Mouse (Mus musculus) gastrocnemius, postnatal 10 days (tissue): ENCODE measurements around the gene Frmpd4. TPM values are rescaled to one million over a fixed set of nuclear protein-coding genes. Genes with fewer than 3 reads are reported as not detected.

ENCODE experiments used
- DNase-seq: peaks from one replicate; pipeline ENCODE4 v3.0.0; 2021; ENCODE audit warnings: mixed read lengths
- total RNA-seq, 2 experiments: library from RNA; stranded (reverse); gene quantifications; 2 replicates each; pipeline ENCODE4 v1.2.3; 2021

The Frmpd4 gene
- total RNA-seq, 2 experiments from 2014 or later = 0.19 to 0.56 TPM

- DNase-seq = no peak
Observed at GRCm38 (mm10) chrX:167552827-167553226, 1024.2 kb downstream of the Frmpd4 start.

DNA sequence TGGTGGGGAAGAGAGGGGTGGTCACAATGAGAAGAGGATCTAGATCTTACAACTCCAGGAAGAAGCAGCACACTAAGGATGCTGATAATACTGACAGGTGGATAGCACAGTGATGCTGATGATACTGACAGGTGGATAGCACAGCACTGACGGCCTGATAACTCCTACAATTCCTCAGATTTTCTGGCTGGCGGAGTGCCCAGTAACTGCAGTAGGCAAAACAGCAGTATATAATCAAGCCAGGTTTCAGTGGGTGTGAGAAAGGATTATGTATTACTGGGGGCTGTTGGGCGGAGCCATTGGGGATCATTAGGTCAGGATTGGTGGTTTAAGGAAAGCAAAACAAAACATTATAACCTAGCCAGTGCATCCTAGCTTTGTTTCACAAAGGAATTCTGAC, 1053.9 kb downstream of the Frmpd4 start:
- DNase-seq = no peak

GRCm38 (mm10) chrX:167522528-167522927, 1054.5 kb downstream of the Frmpd4 start:
- no peak for DNase-seq

GRCm38 (mm10) chrX:167518440-167518839, 1058.6 kb downstream of the Frmpd4 start:
- DNase-seq = no peak

DNA sequence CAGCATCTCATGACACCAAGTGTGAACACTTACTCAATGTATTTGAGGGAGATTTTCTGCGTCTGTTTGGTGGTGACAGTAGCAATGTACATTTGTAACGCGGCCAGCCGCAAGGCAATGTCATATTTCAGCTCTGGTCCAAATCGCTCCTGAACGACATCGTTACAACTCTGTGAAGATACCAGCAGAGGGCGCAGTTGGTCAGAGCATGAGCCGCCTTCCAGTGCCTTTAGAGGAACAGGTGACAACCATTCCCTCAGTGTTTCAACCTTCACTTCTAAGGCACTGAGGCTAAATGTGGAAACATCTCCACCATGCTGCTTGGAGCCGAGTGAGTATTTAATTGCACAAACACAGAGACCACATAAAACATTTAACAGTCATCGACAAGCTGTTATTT, 1079.3 kb downstream of the Frmpd4 start:
- peak; percentile 37 for DNase-seq

GRCm38 (mm10) chrX:167492265-167492664, 1084.8 kb downstream of the Frmpd4 start:
- no peak for DNase-seq

DNA sequence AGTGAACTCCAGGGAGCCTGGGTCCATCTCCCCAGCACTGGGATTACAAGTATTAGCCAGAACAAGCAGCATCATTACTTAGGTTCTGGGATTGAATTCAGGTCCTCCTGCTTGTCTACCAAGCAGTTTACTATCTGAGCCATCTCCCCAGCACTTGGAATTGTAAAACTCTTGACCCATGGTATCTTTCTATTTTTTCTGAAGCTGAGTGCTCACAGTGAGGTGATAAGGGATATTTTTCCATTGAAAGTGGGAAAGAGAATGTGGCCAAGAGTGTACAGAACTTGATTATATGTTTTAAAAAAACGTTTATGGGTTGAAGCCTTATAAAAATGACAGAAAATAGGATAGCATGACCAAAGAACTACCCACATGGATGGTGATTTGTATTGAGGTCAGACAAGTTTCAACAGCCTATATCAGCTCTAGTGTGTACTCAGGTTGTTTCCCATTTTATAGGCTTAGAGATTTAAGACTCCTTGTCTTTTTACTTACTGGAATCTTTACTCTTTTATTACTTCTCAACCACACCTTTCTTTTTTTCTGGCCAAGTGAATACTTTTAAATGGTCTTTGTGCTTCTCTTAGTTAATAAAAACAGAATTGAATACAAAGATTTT, 1085.3 kb downstream of the Frmpd4 start:
- no peak for DNase-seq

DNA sequence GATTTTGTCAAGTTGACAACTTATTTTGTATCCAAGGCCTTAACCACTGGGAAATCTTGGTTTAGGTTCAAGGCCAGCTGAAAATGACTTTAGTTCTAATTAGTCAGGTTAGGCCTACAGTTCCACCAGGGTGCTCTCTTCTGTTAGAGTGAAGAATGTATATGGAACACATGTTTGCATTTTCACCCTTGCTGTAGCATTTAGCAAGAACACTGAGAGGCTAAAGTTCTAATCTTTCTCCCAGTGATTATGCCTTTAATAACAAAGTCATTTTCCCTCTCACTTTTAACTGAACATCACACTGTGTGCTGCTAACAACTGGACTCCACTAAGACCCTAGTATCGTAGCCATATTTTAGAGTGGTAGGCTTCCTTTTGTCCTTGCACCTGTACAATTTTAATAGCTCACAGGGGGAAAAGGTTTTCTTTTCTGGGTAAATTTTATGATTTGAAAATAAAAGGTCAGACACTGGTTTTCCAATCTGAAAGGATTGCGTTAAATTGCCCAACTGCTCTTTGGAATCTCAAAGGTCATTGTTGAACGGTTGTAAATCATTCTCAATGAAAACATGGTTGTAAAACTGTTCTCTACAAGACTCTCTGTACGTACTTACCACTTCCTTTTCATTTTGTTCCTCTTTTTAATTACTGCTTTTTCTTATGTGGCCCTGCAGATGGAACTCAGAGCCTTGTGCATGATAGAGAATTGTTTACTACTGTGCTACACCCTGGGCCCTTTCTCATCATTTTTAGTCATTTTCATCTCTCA, 1093.4 kb downstream of the Frmpd4 start:
- no peak for DNase-seq

GRCm38 (mm10) chrX:167477636-167478035, 1099.4 kb downstream of the Frmpd4 start:
- no peak for DNase-seq

GRCm38 (mm10) chrX:167434883-167435282, 1142.1 kb downstream of the Frmpd4 start:
- no peak for DNase-seq

DNA sequence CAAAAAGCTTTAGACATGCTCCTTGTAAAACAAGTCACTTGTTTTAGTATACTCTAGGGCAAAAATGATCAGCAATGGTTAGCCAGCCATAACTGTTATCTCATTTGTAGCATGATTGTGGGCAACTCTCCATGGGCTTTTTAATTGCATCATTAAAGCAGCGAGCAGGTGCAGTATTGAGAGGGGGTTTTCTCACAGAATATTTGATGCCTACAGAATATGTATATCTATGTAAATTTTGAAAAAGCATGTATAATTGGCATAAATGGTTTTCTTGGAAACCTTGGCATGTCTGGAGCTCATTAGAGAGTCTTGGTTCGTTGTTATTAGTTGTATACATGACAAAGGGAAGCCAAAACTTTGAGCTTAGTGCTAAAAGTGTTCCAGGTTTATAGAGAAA, 1143.1 kb downstream of the Frmpd4 start:
- DNase-seq = no peak

Other genes with a start within 250 kb of the Frmpd4 start
- 10 to 100 TPM; 37.6 to 40.0 TPM for gene Msl3, start 96.7 kb upstream of the Frmpd4 start, total RNA-seq
- 1 to 10 TPM; 6.3 to 7.2 TPM for gene Arhgap6, start 217.9 kb upstream of the Frmpd4 start, total RNA-seq